Mouse (Mus musculus) neutrophil, adult 5-6 weeks (primary cell): ENCODE data around the gene Trap1a. TPM values are rescaled to one million over a fixed set of nuclear protein-coding genes. Genes with fewer than 3 reads are reported as not detected.
"Not testable (repeated sequence)": the region's sequence is repeated elsewhere in the genome, so short reads cannot be mapped to it uniquely, and the experiment has no call there.

Experiments used
- ATAC-seq: fragments of 151-379, 151-347 bp; 2 replicates; pipeline ENCODE4 v1.8.0; 2017; ENCODE audit warnings: mild to moderate bottlenecking, moderate TSS enrichment; ENCODE audit not compliant: insufficient number of reproducible peaks, poor library complexity, low FRiP score, severe bottlenecking; ENCODE audit errors: extremely low read depth
- total RNA-seq: library from RNA; stranded (forward); fragments of 200-1000 nt; gene quantifications from 2 replicates; pipeline ENCODE4 v1.2.3, GENCODE M21; 2017

The Trap1a gene
- total RNA-seq, result not detected in 2 replicates

- no peak for ATAC-seq
Measured at GRCm38 (mm10) chrX:139333263-139333994, at the start of gene Trap1a. Trap1a (plus strand) TSS chrX:139333683.

- ATAC-seq, result no peak
Measured at GRCm38 (mm10) chrX:139293114-139293513, 40.4 kb upstream of the Trap1a start.

- no peak for ATAC-seq
Measured at GRCm38 (mm10) chrX:139295325-139295724, 38.2 kb upstream of the Trap1a start.

GRCm38 (mm10) chrX:139317356-139317755 lies 16.1 kb upstream of the Trap1a start:
- not testable (repeated sequence) for ATAC-seq

GRCm38 (mm10) chrX:139332583-139332982 lies 900 bp upstream of the Trap1a start:
- no peak for ATAC-seq

- ATAC-seq, result no peak
Measured at GRCm38 (mm10) chrX:139334504-139335418, 1.3 kb downstream of the Trap1a start.

- no peak for ATAC-seq
Measured at GRCm38 (mm10) chrX:139335419-139336074, 2.1 kb downstream of the Trap1a start.

GRCm38 (mm10) chrX:139339553-139339952 lies 6.1 kb downstream of the Trap1a start:
- no peak for ATAC-seq

- ATAC-seq, result no peak
Measured at GRCm38 (mm10) chrX:139341185-139341584, 7.7 kb downstream of the Trap1a start.

- no peak for ATAC-seq
Measured at GRCm38 (mm10) chrX:139352192-139352772, 18.8 kb downstream of the Trap1a start.

GRCm38 (mm10) chrX:139357639-139358260 lies 24.3 kb downstream of the Trap1a start:
- no peak for ATAC-seq

- no peak for ATAC-seq
Measured at GRCm38 (mm10) chrX:139358361-139358760, 24.9 kb downstream of the Trap1a start.

- no peak for ATAC-seq
Measured at GRCm38 (mm10) chrX:139366837-139367528, 33.5 kb downstream of the Trap1a start.

GRCm38 (mm10) chrX:139367529-139367908 lies 34.0 kb downstream of the Trap1a start:
- ATAC-seq, result no peak

GRCm38 (mm10) chrX:139369122-139369521 lies 35.6 kb downstream of the Trap1a start:
- no peak for ATAC-seq

- ATAC-seq, result no peak
Measured at GRCm38 (mm10) chrX:139372665-139373064, 39.2 kb downstream of the Trap1a start.
